Mouse (Mus musculus): Measurements from ENCODE around the gene Coq8b. TPM values are rescaled to one million over a fixed set of nuclear protein-coding genes. Genes with fewer than 3 reads are reported as not detected.

The Coq8b gene
- polyA plus RNA-seq, 1 experiment: 45.5 TPM

- Histone ChIP-seq H3K36me3 (replicated peaks; ENCODE audit: low read length) (peaks cover 43% of the 10 kb centered on the region), H3K9me3 (no peaks in the 10 kb centered on the region), H3K4me3 (replicated peaks) (no peak overlapping the region), H3K4me1 (peaks cover 52% of the 10 kb centered on the region), H3K27me3 (replicated peaks) (no peaks in the 10 kb centered on the region)
- TF ChIP-seq FLI1 (IDR thresholded peaks at IDR 0.05; ENCODE audit: low read length) (no peak), GATA1 (IDR thresholded peaks at IDR 0.05; ENCODE audit: borderline replicate concordance, low read length) (no peak)
Measured at GRCm38 (mm10) chr7:27198355-27198754, 34.5 kb upstream of the Coq8b start.

- H3K36me3 ChIP-seq (replicated peaks; ENCODE audit: low read length): peaks cover 43% of the 10 kb centered on the region
- H3K27me3 ChIP-seq (replicated peaks): no peaks in the 10 kb centered on the region
- no peaks in the 10 kb centered on the region for H3K9me3 ChIP-seq
- no peak overlapping the region for H3K4me3 ChIP-seq (replicated peaks)
- H3K4me1 ChIP-seq: peaks cover 47% of the 10 kb centered on the region
- no peak for TF ChIP-seq FLI1 (IDR thresholded peaks at IDR 0.05; ENCODE audit: low read length)
- no peak for TF ChIP-seq GATA1 (IDR thresholded peaks at IDR 0.05; ENCODE audit: borderline replicate concordance, low read length)
Measured at GRCm38 (mm10) chr7:27198779-27199178, 34.0 kb upstream of the Coq8b start.

DNA sequence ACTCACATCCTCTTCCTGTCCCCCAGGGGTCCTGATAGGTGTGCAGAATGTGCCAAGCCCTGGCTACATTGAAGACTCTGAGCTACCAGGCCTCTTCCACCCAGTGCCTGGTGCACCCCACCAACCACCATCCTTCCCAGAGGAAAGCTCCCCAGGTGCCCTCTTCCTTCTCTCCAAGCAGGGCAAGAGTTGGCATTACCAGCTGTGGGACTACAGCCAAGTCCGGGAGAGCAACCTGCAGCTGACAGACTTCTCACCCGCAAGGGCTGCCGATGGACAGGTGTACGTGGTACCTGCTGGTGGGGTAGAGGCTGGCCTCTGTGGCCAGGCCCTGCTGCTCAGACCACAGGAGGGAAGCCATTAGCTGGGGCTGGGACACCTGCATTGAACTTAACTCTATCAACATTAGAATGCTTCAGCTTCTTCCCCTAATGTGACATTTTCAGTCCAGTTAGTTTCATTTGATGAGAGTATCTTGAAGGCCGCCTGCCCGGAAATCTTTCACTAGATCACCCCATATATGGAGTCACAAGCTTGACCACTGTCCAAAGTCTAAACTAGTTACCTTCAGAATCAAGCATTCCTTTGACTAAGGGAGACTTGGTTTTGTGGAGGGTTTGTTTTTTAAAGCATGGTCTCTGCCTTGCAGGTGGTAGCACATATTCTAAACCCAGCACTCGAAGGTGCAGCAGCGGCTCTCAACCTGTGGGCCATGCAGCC, 28.9 kb upstream of the Coq8b start:
- peaks cover 14% of the 10 kb centered on the region for H3K4me1 ChIP-seq
- H3K36me3 ChIP-seq (replicated peaks; ENCODE audit: low read length): peaks cover 71% of the 10 kb centered on the region
- TF ChIP-seq GATA1 (IDR thresholded peaks at IDR 0.05; ENCODE audit: borderline replicate concordance, low read length) (no peak), FLI1 (IDR thresholded peaks at IDR 0.05; ENCODE audit: low read length) (no peak)
- no peak overlapping the region for H3K4me3 ChIP-seq (replicated peaks)
- no peaks in the 10 kb centered on the region for H3K9me3 ChIP-seq
- no peaks in the 10 kb centered on the region for H3K27me3 ChIP-seq (replicated peaks)

GRCm38 (mm10) chr7:27212626-27213025, 20.2 kb upstream of the Coq8b start:
- Histone ChIP-seq H3K36me3 (replicated peaks; ENCODE audit: low read length) (peaks cover 89% of the 10 kb centered on the region), H3K27me3 (replicated peaks) (no peaks in the 10 kb centered on the region), H3K9me3 (no peaks in the 10 kb centered on the region), H3K4me1 (peaks cover 13% of the 10 kb centered on the region), H3K4me3 (replicated peaks) (no peak overlapping the region)
- TF ChIP-seq FLI1 (IDR thresholded peaks at IDR 0.05; ENCODE audit: low read length): no peak

DNA sequence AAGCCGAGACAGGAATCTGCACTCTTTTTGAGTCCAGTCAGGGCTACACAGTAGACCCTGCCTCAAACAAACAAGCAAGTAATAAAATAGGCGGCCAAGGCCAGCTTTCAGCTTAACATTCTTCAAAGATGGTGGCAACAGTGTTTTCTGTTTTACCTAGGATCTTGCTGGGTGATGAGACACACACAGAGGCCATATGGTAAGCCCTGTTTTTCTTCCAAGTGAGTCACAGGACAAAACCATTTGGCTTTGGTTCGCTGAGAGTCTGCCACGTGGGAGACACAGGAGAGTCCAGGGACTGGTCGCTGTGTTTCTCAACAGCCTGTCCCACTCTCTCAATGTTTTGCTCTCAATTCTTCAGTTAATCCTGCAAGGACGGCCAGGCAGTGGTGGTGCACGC, 14.2 kb upstream of the Coq8b start:
- no peak overlapping the region for H3K4me3 ChIP-seq (replicated peaks)
- no peaks in the 10 kb centered on the region for H3K9me3 ChIP-seq
- H3K36me3 ChIP-seq (replicated peaks; ENCODE audit: low read length): peaks cover 57% of the 10 kb centered on the region
- H3K27me3 ChIP-seq (replicated peaks): no peaks in the 10 kb centered on the region
- no peak for TF ChIP-seq GATA1 (IDR thresholded peaks at IDR 0.05; ENCODE audit: borderline replicate concordance, low read length)
- TF ChIP-seq FLI1 (IDR thresholded peaks at IDR 0.05; ENCODE audit: low read length): no peak
- H3K4me1 ChIP-seq: peaks cover 20% of the 10 kb centered on the region

GRCm38 (mm10) chr7:27219937-27220336, 12.9 kb upstream of the Coq8b start:
- no peak overlapping the region for H3K4me3 ChIP-seq (replicated peaks)
- H3K27me3 ChIP-seq (replicated peaks): no peaks in the 10 kb centered on the region
- TF ChIP-seq FLI1 (IDR thresholded peaks at IDR 0.05; ENCODE audit: low read length) (no peak), GATA1 (IDR thresholded peaks at IDR 0.05; ENCODE audit: borderline replicate concordance, low read length) (no peak)
- no peaks in the 10 kb centered on the region for H3K9me3 ChIP-seq
- peaks cover 34% of the 10 kb centered on the region for H3K4me1 ChIP-seq
- H3K36me3 ChIP-seq (replicated peaks; ENCODE audit: low read length): peaks cover 54% of the 10 kb centered on the region

- H3K4me1 ChIP-seq: peaks cover 54% of the 10 kb centered on the region
- H3K9me3 ChIP-seq: no peaks in the 10 kb centered on the region
- no peak overlapping the region for H3K4me3 ChIP-seq (replicated peaks)
- H3K27me3 ChIP-seq (replicated peaks): no peaks in the 10 kb centered on the region
- peaks cover 48% of the 10 kb centered on the region for H3K36me3 ChIP-seq (replicated peaks; ENCODE audit: low read length)
- TF ChIP-seq GATA1 (IDR thresholded peaks at IDR 0.05; ENCODE audit: borderline replicate concordance, low read length): no peak
- no peak for TF ChIP-seq FLI1 (IDR thresholded peaks at IDR 0.05; ENCODE audit: low read length)
Measured at GRCm38 (mm10) chr7:27221939-27222338, 10.9 kb upstream of the Coq8b start.

- H3K36me3 ChIP-seq (replicated peaks; ENCODE audit: low read length): peaks cover 43% of the 10 kb centered on the region
- H3K4me1 ChIP-seq: peaks cover 60% of the 10 kb centered on the region
Measured at GRCm38 (mm10) chr7:27222538-27222937, 10.3 kb upstream of the Coq8b start.

DNA sequence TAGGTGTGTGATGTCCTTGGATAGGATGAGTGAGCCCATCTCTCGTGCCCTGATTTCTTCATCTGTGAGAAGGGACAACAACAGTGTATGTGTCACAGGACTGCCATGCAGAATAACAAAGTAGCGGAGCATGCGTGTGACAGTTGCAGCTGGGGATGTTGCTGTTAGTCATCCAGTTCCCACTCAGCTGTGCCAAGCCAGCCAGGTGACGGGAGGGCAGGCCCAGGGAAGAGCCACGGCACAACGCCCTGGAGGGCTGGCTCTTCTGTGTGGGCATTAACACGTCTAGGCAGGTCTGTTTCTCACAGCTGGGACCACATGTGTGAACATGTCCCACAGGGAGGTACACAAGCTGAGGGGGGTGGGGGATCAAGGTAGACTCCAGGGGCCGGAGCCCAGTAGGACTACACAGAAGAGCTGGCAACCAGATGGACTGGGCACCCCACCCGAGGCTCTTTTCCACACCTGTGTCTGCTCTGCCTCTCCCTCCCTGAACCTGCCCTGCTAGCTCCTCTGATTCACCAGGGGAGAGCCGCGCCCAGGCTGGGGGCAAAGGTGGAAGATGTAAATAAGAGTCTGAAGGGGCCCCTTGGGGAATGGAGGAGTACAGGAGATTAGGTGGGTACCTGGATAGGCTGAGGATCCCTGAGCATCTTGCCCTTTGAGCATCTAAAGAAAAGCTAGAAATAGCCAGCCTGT, 7.8 kb upstream of the Coq8b start:
- TF ChIP-seq FLI1 (IDR thresholded peaks at IDR 0.05; ENCODE audit: low read length): no peak
- no peak for TF ChIP-seq GATA1 (IDR thresholded peaks at IDR 0.05; ENCODE audit: borderline replicate concordance, low read length)
- Histone ChIP-seq H3K36me3 (replicated peaks; ENCODE audit: low read length) (peaks cover 25% of the 10 kb centered on the region), H3K27me3 (replicated peaks) (no peaks in the 10 kb centered on the region), H3K4me1 (peaks cover 71% of the 10 kb centered on the region), H3K9me3 (no peaks in the 10 kb centered on the region), H3K4me3 (replicated peaks) (peak overlapping the region; percentile 7)

More at GRCm38 (mm10) chr7:27222538-27222937, 10.3 kb upstream of the Coq8b start:
- TF ChIP-seq FLI1 (IDR thresholded peaks at IDR 0.05; ENCODE audit: low read length) (no peak), GATA1 (IDR thresholded peaks at IDR 0.05; ENCODE audit: borderline replicate concordance, low read length) (no peak)
- no peaks in the 10 kb centered on the region for H3K9me3 ChIP-seq
- no peaks in the 10 kb centered on the region for H3K27me3 ChIP-seq (replicated peaks)
- H3K4me3 ChIP-seq (replicated peaks): no peak overlapping the region

- TF ChIP-seq GATA1 (IDR thresholded peaks at IDR 0.05; ENCODE audit: borderline replicate concordance, low read length): no peak
- TF ChIP-seq FLI1 (IDR thresholded peaks at IDR 0.05; ENCODE audit: low read length): no peak
- no peaks in the 10 kb centered on the region for H3K9me3 ChIP-seq
- H3K27me3 ChIP-seq (replicated peaks): no peaks in the 10 kb centered on the region
- peak overlapping the region; percentile 97 for H3K4me3 ChIP-seq (replicated peaks)
- peaks cover 18% of the 10 kb centered on the region for H3K36me3 ChIP-seq (replicated peaks; ENCODE audit: low read length)
- H3K4me1 ChIP-seq: peaks cover 76% of the 10 kb centered on the region
Measured at GRCm38 (mm10) chr7:27227276-27227675, 5.5 kb upstream of the Coq8b start.

Data from megakaryocyte, embryonic 14.5 days (primary cell).